Mouse (Mus musculus) heart, postnatal 0 days (tissue): Measurements from ENCODE around the gene Zfp512b. TPM values are rescaled to one million over a fixed set of nuclear protein-coding genes. Genes with fewer than 3 reads are reported as not detected.
A peak's percentile ranks its signal among the peaks of the same experiment; 100 is the strongest.

ENCODE experiments used
- ATAC-seq: fragments of 200-750 bp; cut with Nextera tagmentation; 2 replicates; pipeline ENCODE4 v1.8.0; 2017; ENCODE audit warnings: low read depth, moderate number of reproducible peaks, moderate library complexity; ENCODE audit not compliant: insufficient read depth
- DNase-seq: peaks from one replicate; pipeline ENCODE4 v3.0.0-alpha.2; 2016; ENCODE audit warnings: low spot score
- H3K27ac ChIP-seq: fragments of 300-500 bp; sonication (generic); 2 replicates; pipeline ENCODE4 v1.5.1; 2014; ENCODE audit warnings: low read depth, mild to moderate bottlenecking
- H3K27me3 ChIP-seq: fragments of 300-500 bp; sonication (generic); 2 replicates; pipeline ENCODE4 v1.6.1; 2014; ENCODE audit warnings: low read length, mixed read lengths; ENCODE audit not compliant: control insufficient read depth, insufficient read depth
- H3K36me3 ChIP-seq: fragments of 300-500 bp; sonication (generic); replicated peaks from 2 replicates; pipeline ENCODE4 v1.6.1; 2014; ENCODE audit warnings: low read length, mixed read lengths; ENCODE audit not compliant: control insufficient read depth, insufficient read depth
- H3K4me1 ChIP-seq: fragments of 300-500 bp; sonication (generic); 2 replicates; pipeline ENCODE4 v1.6.1; 2014; ENCODE audit warnings: antibody characterized with exemption; ENCODE audit not compliant: control insufficient read depth, insufficient read depth
- H3K4me2 ChIP-seq: fragments of 300-500 bp; sonication (generic); 2 replicates; pipeline ENCODE4 v1.6.1; 2014; ENCODE audit warnings: low read depth, mild to moderate bottlenecking, low read length, moderate library complexity
- H3K4me3 ChIP-seq: fragments of 300-500 bp; sonication (generic); 2 replicates; pipeline ENCODE4 v1.5.1; 2014; ENCODE audit warnings: low read depth, low read length
- H3K9ac ChIP-seq: fragments of 300-500 bp; sonication (generic); replicated peaks from 2 replicates; pipeline ENCODE4 v1.6.1; 2014; ENCODE audit warnings: low read depth, low read length, mixed read lengths
- H3K9me3 ChIP-seq: fragments of 300-500 bp; sonication (generic); replicated peaks from 2 replicates; pipeline ENCODE4 v1.6.1; 2016; ENCODE audit warnings: low read length; ENCODE audit not compliant: control insufficient read depth
- CTCF ChIP-seq: IDR thresholded peaks from 2 replicates; pipeline ENCODE4 v1.5.1; 2016; ENCODE audit warnings: antibody characterized with exemption, control low read depth, low read depth
- EP300 ChIP-seq: IDR thresholded peaks from 2 replicates; pipeline ENCODE4 v1.6.1; 2016; ENCODE audit warnings: antibody characterized with exemption, low read depth
- WGBS: fragments of 180-500 bp; shearing (Covaris S2); extraction: QIAGEN DNeasy Blood & Tissue Kit; methylation state at CpG from one replicate; pipeline ENCODE4 v1.1.7; 2014; 5-methylcytosine and 5-hydroxymethylcytosine counted together
- polyA plus RNA-seq: library from polyadenylated mRNA; unstranded; fragments of >200 nt; fragmentation: Nextera tagmentation; extraction: Ambion mirVana; gene quantifications from 2 replicates; pipeline ENCODE4 v1.2.1, GENCODE M21; 2015
- total RNA-seq: library from RNA; depleted of rRNA; stranded (reverse); fragments of >200 nt; gene quantifications from 2 replicates; pipeline ENCODE4 v1.2.3, GENCODE M21; 2014; ENCODE audit warnings: low replicate concordance

The Zfp512b gene
- total and polyA plus RNA-seq, 2 experiments from 2014 or later, result 16.2 to 17.6 TPM

DNA sequence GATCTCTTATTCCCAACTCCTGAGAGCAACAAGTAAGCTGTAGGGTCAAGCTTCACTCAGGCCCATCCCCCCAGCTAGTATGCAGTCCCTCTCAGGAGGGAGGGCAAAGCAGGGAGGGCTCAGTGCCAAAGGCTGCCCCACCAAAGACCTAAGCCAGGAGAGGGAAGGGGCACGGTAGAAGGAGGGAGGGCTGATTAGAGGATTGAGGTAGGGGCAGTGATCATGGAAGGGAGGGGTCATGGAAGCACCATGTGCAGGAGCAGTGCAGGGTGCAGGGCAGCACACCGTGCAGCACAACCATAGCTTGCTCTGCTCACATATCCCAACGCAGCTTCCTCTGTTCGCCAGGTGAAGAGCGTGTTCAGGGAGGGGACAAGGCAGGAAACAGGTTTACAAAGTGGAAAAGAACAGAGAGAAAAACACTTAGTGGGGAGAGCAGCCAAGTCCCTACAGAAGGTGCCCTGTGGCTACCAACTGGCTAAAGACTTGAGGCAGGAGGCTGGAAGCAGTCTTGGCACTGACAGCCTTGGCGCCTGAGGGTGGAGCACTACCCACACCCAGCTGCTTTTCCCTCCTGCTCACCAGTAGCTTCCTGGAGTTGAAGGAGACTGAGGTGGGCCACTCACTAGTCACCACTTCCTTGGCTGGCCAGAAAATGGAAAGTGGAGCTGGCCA is 21.5 kb downstream of the Zfp512b start:
- no peaks in the 10 kb centered on the region for H3K9me3 ChIP-seq
- TF ChIP-seq CTCF (no peak), EP300 (no peak)
- no peaks in the 10 kb centered on the region for H3K4me1 ChIP-seq
- no peak overlapping the region for H3K4me2 ChIP-seq
- no peaks in the 10 kb centered on the region for H3K27me3 ChIP-seq
- DNase-seq (no peak), ATAC-seq (no peak)
- peaks cover 40% of the 10 kb centered on the region for H3K36me3 ChIP-seq
- no peak overlapping the region for H3K4me3 ChIP-seq
- 69% methylated on average over 6 of the region's 6 CpGs for WGBS
- no peak overlapping the region for H3K27ac ChIP-seq
- no peak overlapping the region for H3K9ac ChIP-seq

DNA sequence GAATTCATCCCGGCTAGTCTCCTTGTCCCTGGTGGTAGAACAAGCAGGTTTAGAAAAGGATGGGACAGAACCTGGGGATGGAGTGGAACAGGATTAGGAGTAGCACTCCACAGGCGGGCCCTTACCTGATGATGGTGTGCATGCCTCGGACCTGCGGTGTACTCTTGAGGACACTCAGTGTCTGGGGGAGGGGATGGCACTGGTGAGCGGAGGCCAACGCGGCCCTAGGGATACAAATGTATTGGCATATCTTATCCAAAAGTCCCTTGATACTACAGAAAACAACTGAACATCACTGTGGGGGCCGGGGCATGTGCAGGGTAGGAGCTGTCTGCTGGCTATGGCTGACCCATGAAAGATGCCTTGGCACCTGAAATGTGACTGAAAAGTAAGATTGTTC is 22.2 kb downstream of the Zfp512b start:
- Histone ChIP-seq H3K4me3 (no peak overlapping the region), H3K36me3 (peaks cover 40% of the 10 kb centered on the region), H3K27ac (no peak overlapping the region), H3K4me2 (no peak overlapping the region), H3K4me1 (no peaks in the 10 kb centered on the region), H3K9me3 (no peaks in the 10 kb centered on the region; the same call in 1 of the 2 replicates), H3K9ac (no peak overlapping the region), H3K27me3 (no peaks in the 10 kb centered on the region)
- 82% methylated on average over 8 of the region's 8 CpGs for WGBS
- DNase-seq (no peak), ATAC-seq (no peak)
- TF ChIP-seq CTCF (no peak), EP300 (no peak)

DNA sequence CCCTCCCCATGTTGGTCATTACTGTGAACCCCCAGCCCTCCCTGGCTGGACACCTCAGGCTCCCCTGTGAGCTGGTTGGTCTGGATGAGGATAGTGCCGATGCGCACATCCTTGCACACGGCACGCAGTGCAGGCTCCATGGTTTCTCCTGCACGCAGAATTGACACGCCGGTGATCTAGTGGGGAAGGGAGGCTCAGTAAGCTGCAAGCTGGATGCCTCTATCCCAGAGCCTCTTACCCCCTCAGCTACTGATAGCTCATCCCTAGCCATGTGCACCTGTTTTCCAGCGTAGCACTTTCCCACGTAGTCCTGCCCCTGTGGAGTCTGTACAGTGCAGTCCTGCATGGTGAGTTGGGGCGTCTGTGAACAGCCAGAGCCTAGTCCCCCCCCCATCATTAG is 22.7 kb downstream of the Zfp512b start:
- no peak for DNase-seq
- TF ChIP-seq EP300 (no peak), CTCF (no peak)
- WGBS, result 92% methylated on average over 10 of the region's 10 CpGs

DNA sequence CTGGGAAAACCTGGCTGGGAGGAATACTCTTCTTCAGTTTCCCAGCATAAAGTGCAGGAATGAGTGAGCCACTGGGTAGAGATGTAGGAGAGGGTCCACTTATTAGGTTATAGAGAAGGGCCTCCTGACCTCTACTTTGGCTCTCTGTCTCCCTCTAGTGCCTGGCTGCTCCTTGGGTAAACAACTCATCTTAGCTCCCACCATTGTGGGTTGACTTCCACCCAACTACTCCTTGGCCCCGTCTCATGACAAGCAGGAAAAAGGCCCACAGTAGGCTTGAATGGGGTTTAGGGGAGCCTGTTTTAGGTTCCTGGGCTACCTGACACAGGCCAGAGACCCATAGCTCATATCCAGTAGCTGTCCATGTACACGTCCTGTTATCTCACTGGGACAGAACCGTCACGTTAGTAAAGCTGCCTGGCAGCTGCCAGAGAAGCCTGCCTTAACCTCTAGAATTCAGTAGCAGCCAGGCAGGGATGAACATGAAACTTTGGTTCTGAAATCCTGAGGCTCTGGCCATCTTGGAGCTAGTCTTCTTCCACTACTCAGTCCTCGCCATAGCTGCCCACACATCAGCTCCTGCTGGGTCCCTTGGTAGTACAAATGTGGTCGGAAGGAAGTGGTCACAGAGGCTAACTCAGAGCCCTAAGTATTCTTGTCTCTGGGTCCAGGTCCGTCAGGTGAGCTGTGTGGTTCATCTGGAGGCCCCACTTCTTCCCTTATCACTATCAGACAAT is 24.2 kb downstream of the Zfp512b start:
- WGBS, result 56% methylated on average over 7 of the region's 7 CpGs
- H3K9ac ChIP-seq, result no peak overlapping the region
- H3K27me3 ChIP-seq, result no peaks in the 10 kb centered on the region
- no peak overlapping the region for H3K27ac ChIP-seq
- H3K36me3 ChIP-seq, result peaks cover 25% of the 10 kb centered on the region
- H3K4me3 ChIP-seq, result no peak overlapping the region
- no peak for TF ChIP-seq EP300
- TF ChIP-seq CTCF, result peak; percentile 66
- no peaks in the 10 kb centered on the region for H3K4me1 ChIP-seq
- H3K4me2 ChIP-seq, result no peak overlapping the region
- ATAC-seq (peak; percentile 57; the same call in 1 of the 2 replicates), DNase-seq (peak; percentile 35)
- peaks cover 3% of the 10 kb centered on the region; the same call in 1 of the 2 replicates for H3K9me3 ChIP-seq

More for the DNA sequence above, 22.7 kb downstream of the Zfp512b start:
- Histone ChIP-seq H3K36me3 (peaks cover 36% of the 10 kb centered on the region), H3K4me2 (no peak overlapping the region), H3K4me3 (no peak overlapping the region), H3K27ac (no peak overlapping the region), H3K9me3 (peaks cover 3% of the 10 kb centered on the region; the same call in 1 of the 2 replicates), H3K4me1 (no peaks in the 10 kb centered on the region), H3K9ac (no peak overlapping the region), H3K27me3 (no peaks in the 10 kb centered on the region)
- no peak for ATAC-seq

DNA sequence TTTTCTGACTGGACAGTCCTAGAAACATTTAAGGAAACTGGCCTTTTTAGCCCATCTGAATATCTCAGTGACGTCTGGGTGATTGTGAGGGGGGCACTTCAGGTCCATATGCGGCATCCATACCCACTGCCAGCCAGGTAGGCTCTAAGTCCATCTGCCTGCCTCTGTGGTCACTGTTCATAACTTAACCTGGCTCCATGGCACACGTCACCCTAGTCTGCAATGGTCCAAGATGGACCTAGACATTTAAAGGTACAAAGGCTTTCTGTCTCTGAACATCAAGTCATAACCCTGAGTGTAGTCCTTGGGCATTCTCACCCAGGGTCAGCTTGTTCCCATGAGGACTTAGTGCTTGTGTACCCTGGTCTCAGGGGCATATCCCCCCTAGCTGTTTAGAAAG is 25.3 kb downstream of the Zfp512b start:
- DNase-seq, result no peak
- H3K27ac ChIP-seq, result no peak overlapping the region
- H3K4me1 ChIP-seq, result no peaks in the 10 kb centered on the region
- WGBS, result 82% methylated on average over 3 of the region's 3 CpGs
- no peaks in the 10 kb centered on the region for H3K27me3 ChIP-seq
- no peak for ATAC-seq
- H3K4me3 ChIP-seq, result no peak overlapping the region
- H3K4me2 ChIP-seq, result no peak overlapping the region
- H3K9ac ChIP-seq, result no peak overlapping the region
- H3K36me3 ChIP-seq, result peaks cover 14% of the 10 kb centered on the region; the same call in 1 of the 2 replicates
- H3K9me3 ChIP-seq, result peaks cover 3% of the 10 kb centered on the region; the same call in 1 of the 2 replicates
- no peak for TF ChIP-seq CTCF
- TF ChIP-seq EP300, result no peak
